Mouse (Mus musculus): ENCODE data around the gene Ttc7b. TPM values are rescaled to one million over a fixed set of nuclear protein-coding genes. Genes with fewer than 3 reads are reported as not detected.

Gene Ttc7b
- polyA plus RNA-seq, 1 experiment, result 18.2 TPM

GRCm38 (mm10) chr12:100542076-100542475 lies 21.4 kb upstream of the Ttc7b start:
- Histone ChIP-seq H3K36me3 (ENCODE audit: control insufficient read depth, insufficient read depth) (no peaks in the 10 kb centered on the region), H3K27me3 (ENCODE audit: control insufficient read depth, insufficient read depth, insufficient read length) (no peaks in the 10 kb centered on the region), H3K4me3 (no peak overlapping the region), H3K4me2 (ENCODE audit: low read depth) (no peak overlapping the region), H3ac (ENCODE audit: control insufficient read depth, insufficient read length) (no peak overlapping the region), H3K79me2 (ENCODE audit: control insufficient read depth, insufficient read depth) (no peaks in the 10 kb centered on the region)
- no peak for TF ChIP-seq TCF3 (IDR thresholded peaks at IDR 0.05; ENCODE audit: insufficient read length, low read depth)
- TF ChIP-seq MYOD1 (IDR thresholded peaks at IDR 0.05; ENCODE audit: control insufficient read depth in 1 of 3, insufficient read length in 2 of 3, low read depth in 2 of 3), result no peak
- TF ChIP-seq MAX (IDR thresholded peaks at IDR 0.05; ENCODE audit: low read depth), result no peak
- no peak for TF ChIP-seq TCF12 (IDR thresholded peaks at IDR 0.05; ENCODE audit: insufficient read depth, poor library complexity, severe bottlenecking)
- TF ChIP-seq CEBPB (IDR thresholded peaks at IDR 0.05; ENCODE audit: insufficient read depth, poor library complexity, severe bottlenecking), result no peak
- no peak for TF ChIP-seq POLR2A (IDR thresholded peaks at IDR 0.05; ENCODE audit: insufficient read length, low read depth)
- TF ChIP-seq MYOG (IDR thresholded peaks at IDR 0.05; ENCODE audit: control insufficient read depth in 1 of 3, insufficient read depth in 1 of 3, insufficient read length in 2 of 3, low read depth in 2 of 3), result no peak
- no peak for TF ChIP-seq E2F4 (IDR thresholded peaks at IDR 0.05; ENCODE audit: insufficient read depth)
- TF ChIP-seq POLR2AphosphoS2 (IDR thresholded peaks at IDR 0.05; ENCODE audit: insufficient read length, low read depth), result no peak
- no peak for TF ChIP-seq REST (IDR thresholded peaks at IDR 0.05; ENCODE audit: insufficient read depth, insufficient read length)
- no peak for TF ChIP-seq USF1 (IDR thresholded peaks at IDR 0.05; ENCODE audit: low read depth)
- TF ChIP-seq SRF (IDR thresholded peaks at IDR 0.05; ENCODE audit: control insufficient read depth, insufficient read length, low read depth), result no peak

- H3K4me2 ChIP-seq (ENCODE audit: low read depth), result no peak overlapping the region
- no peak for TF ChIP-seq MYOG (IDR thresholded peaks at IDR 0.05; ENCODE audit: control insufficient read depth in 1 of 3, insufficient read depth in 1 of 3, insufficient read length in 2 of 3, low read depth in 2 of 3)
- no peak for TF ChIP-seq MYOD1 (IDR thresholded peaks at IDR 0.05; ENCODE audit: control insufficient read depth in 1 of 3, insufficient read length in 2 of 3, low read depth in 2 of 3)
- TF ChIP-seq CEBPB (IDR thresholded peaks at IDR 0.05; ENCODE audit: insufficient read depth, poor library complexity, severe bottlenecking), result no peak
- no peak for TF ChIP-seq USF1 (IDR thresholded peaks at IDR 0.05; ENCODE audit: low read depth)
- no peak for TF ChIP-seq MAX (IDR thresholded peaks at IDR 0.05; ENCODE audit: low read depth)
- TF ChIP-seq TCF3 (IDR thresholded peaks at IDR 0.05; ENCODE audit: insufficient read length, low read depth), result no peak
- TF ChIP-seq POLR2AphosphoS2 (IDR thresholded peaks at IDR 0.05; ENCODE audit: insufficient read length, low read depth), result no peak
- H3ac ChIP-seq (ENCODE audit: control insufficient read depth, insufficient read length), result no peak overlapping the region
- H3K27me3 ChIP-seq (ENCODE audit: control insufficient read depth, insufficient read depth, insufficient read length), result no peaks in the 10 kb centered on the region
- no peaks in the 10 kb centered on the region for H3K79me2 ChIP-seq (ENCODE audit: control insufficient read depth, insufficient read depth)
- H3K4me3 ChIP-seq, result no peak overlapping the region
- H3K36me3 ChIP-seq (ENCODE audit: control insufficient read depth, insufficient read depth), result no peaks in the 10 kb centered on the region
Measured at GRCm38 (mm10) chr12:100539158-100539714, 18.6 kb upstream of the Ttc7b start.

- H3K4me3 ChIP-seq, result no peak overlapping the region
- H3K4me2 ChIP-seq (ENCODE audit: low read depth), result no peak overlapping the region
- TF ChIP-seq TCF3 (IDR thresholded peaks at IDR 0.05; ENCODE audit: insufficient read length, low read depth), result no peak
- no peak for TF ChIP-seq MYOD1 (IDR thresholded peaks at IDR 0.05; ENCODE audit: control insufficient read depth in 1 of 3, insufficient read length in 2 of 3, low read depth in 2 of 3)
- no peak for TF ChIP-seq TCF12 (IDR thresholded peaks at IDR 0.05; ENCODE audit: insufficient read depth, poor library complexity, severe bottlenecking)
- TF ChIP-seq USF1 (IDR thresholded peaks at IDR 0.05; ENCODE audit: low read depth), result peak; percentile 51
- no peaks in the 10 kb centered on the region for H3K27me3 ChIP-seq (ENCODE audit: control insufficient read depth, insufficient read depth, insufficient read length)
- no peaks in the 10 kb centered on the region for H3K79me2 ChIP-seq (ENCODE audit: control insufficient read depth, insufficient read depth)
- H3ac ChIP-seq (ENCODE audit: control insufficient read depth, insufficient read length), result no peak overlapping the region
- H3K36me3 ChIP-seq (ENCODE audit: control insufficient read depth, insufficient read depth), result no peaks in the 10 kb centered on the region
Measured at GRCm38 (mm10) chr12:100538445-100539157, 18.0 kb upstream of the Ttc7b start.

GRCm38 (mm10) chr12:100537091-100537490 lies 16.5 kb upstream of the Ttc7b start:
- Histone ChIP-seq H3K36me3 (ENCODE audit: control insufficient read depth, insufficient read depth) (no peaks in the 10 kb centered on the region), H3K4me2 (ENCODE audit: low read depth) (no peak overlapping the region), H3ac (ENCODE audit: control insufficient read depth, insufficient read length) (no peak overlapping the region), H3K27me3 (ENCODE audit: control insufficient read depth, insufficient read depth, insufficient read length) (no peaks in the 10 kb centered on the region), H3K4me3 (no peak overlapping the region), H3K79me2 (ENCODE audit: control insufficient read depth, insufficient read depth) (no peaks in the 10 kb centered on the region)
- TF ChIP-seq MYOG (IDR thresholded peaks at IDR 0.05; ENCODE audit: control insufficient read depth in 1 of 3, insufficient read depth in 1 of 3, insufficient read length in 2 of 3, low read depth in 2 of 3) (no peak), TCF12 (IDR thresholded peaks at IDR 0.05; ENCODE audit: insufficient read depth, poor library complexity, severe bottlenecking) (no peak), POLR2AphosphoS2 (IDR thresholded peaks at IDR 0.05; ENCODE audit: insufficient read length, low read depth) (no peak), REST (IDR thresholded peaks at IDR 0.05; ENCODE audit: insufficient read depth, insufficient read length) (no peak), MYOD1 (IDR thresholded peaks at IDR 0.05; ENCODE audit: control insufficient read depth in 1 of 3, insufficient read length in 2 of 3, low read depth in 2 of 3) (no peak), CEBPB (IDR thresholded peaks at IDR 0.05; ENCODE audit: insufficient read depth, poor library complexity, severe bottlenecking) (no peak), E2F4 (IDR thresholded peaks at IDR 0.05; ENCODE audit: insufficient read depth) (no peak), POLR2A (IDR thresholded peaks at IDR 0.05; ENCODE audit: insufficient read length, low read depth) (no peak), SRF (IDR thresholded peaks at IDR 0.05; ENCODE audit: control insufficient read depth, insufficient read length, low read depth) (no peak), TCF3 (IDR thresholded peaks at IDR 0.05; ENCODE audit: insufficient read length, low read depth) (no peak), MAX (IDR thresholded peaks at IDR 0.05; ENCODE audit: low read depth) (no peak), USF1 (IDR thresholded peaks at IDR 0.05; ENCODE audit: low read depth) (no peak)
